Mouse (Mus musculus) activated CD4-positive, CD25-positive, alpha-beta regulatory T cell, adult 9 weeks (primary cell): ENCODE results near the gene Cited2. TPM values are rescaled to one million over a fixed set of nuclear protein-coding genes. Genes with fewer than 3 reads are reported as not detected.

Source experiments
- polyA plus RNA-seq: library from polyadenylated mRNA; unstranded; fragments of 100-300 nt; shearing (Covaris generic); gene quantifications from one replicate; pipeline ENCODE4 v1.2.1, GENCODE M21; 2017

The Cited2 gene
- 4.3 TPM for polyA plus RNA-seq

DNA sequence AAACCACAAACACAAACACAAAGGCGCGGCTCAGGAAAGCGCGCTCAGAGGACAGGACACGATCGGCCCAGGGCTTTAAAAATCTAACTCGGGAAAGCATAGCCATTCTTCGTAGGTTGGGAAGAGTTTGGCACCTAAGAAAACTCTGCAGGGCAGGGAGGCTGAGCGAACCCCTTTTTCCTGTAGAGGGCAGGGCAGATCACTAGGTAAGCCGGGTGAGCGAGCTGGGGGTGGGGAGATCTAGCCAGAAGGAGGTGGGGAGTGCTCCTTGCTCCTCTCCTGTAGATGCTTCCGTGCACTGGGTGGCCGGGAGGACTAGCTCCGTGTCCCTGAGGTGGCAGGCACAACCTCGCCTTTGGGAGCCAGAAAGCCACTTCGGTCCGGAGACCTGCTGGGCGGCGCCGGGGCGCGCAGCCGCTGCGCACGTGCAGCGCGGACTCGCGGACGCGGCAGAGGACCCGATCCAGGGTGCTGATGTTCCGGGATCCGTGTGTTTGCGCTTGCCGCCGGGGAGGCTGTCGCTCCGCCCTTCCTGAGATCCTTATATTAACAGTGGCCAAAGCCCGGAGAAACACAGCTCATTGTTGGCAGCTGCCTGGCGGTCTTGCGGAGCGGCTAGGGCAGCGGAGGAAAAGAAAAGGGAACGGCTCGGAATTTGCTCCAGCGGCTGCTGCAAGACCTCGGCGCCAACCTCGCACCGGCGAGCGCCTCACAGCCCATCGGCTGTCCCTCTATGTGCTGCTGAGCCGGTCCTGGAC is at the start of gene Cited2:
Gene Cited2 (plus strand): TSS at position 566 of the 758 bp plus-strand sequence.

Other genes starting within 250 kb of the Cited2 start
- gene Txlnb, start 73.0 kb downstream of the Cited2 start, polyA plus RNA-seq = 2.2 TPM
- 19.7 TPM for gene Heca, start 224.8 kb downstream of the Cited2 start, polyA plus RNA-seq